13 mouse cellular contexts compared by ENCODE assay signal in genomic region chr6:140689617-140690404, GRCm38 (mm10). TPM values are rescaled to one million over a fixed set of nuclear protein-coding genes. Genes with fewer than 3 reads are reported as not detected.
DNase-seq lines count a peak whose midpoint lies in the region; ATAC-seq and TF ChIP-seq lines count a peak whose summit lies in the region.
"Had no signal": no experiment of that assay in that cellular context is flagged by ENCODE, and none has a peak within 500 bp of the region (broad histone marks: within the 10 kb centered on the region; RNA-seq: fewer than 3 reads in every experiment).

No protein-coding gene starts in this region.

- peak overlapping the region; percentile 77 for H3K27ac ChIP-seq in forebrain, embryonic 15.5 days (replicated peaks)
- H3K27ac ChIP-seq in forebrain, embryonic 11.5 days (ENCODE audit: low read depth, low read length) = no peak overlapping the region
- peak overlapping the region; percentile 58 for H3K27ac ChIP-seq in lung, embryonic 15.5 days
- H3K27ac ChIP-seq in stomach, embryonic 15.5 days = peak overlapping the region; percentile 63
- H3K27ac ChIP-seq in liver, postnatal 0 days (ENCODE audit: low read depth) = no peak overlapping the region

- 61% methylated on average over 16 of the region's 16 CpGs for WGBS in forebrain, embryonic 15.5 days
- WGBS in forebrain, embryonic 11.5 days = 90% methylated on average over 16 of the region's 16 CpGs
- WGBS in lung, embryonic 15.5 days = 52% methylated on average over 16 of the region's 16 CpGs
- 56% methylated on average over 16 of the region's 16 CpGs for WGBS in stomach, embryonic 15.5 days
- WGBS in liver, postnatal 0 days (ENCODE audit: insufficient replicate concordance) = 82% methylated on average over 16 of the region's 16 CpGs

- no peak overlapping the region for H3K9ac ChIP-seq in forebrain, embryonic 15.5 days (replicated peaks)
- H3K9ac ChIP-seq in forebrain, embryonic 11.5 days (ENCODE audit: low read length) = no peak overlapping the region
- H3K9ac ChIP-seq in lung, embryonic 15.5 days = no peak overlapping the region
- H3K9ac ChIP-seq in stomach, embryonic 15.5 days = no peak overlapping the region
- no peak overlapping the region for H3K9ac ChIP-seq in liver, postnatal 0 days (replicated peaks)

- TF ChIP-seq EP300 in liver, postnatal 0 days (IDR thresholded peaks at IDR 0.05; ENCODE audit: low read depth) = no peak

- H3K36me3 ChIP-seq in forebrain, embryonic 15.5 days = no peaks in the 10 kb centered on the region
- H3K36me3 ChIP-seq in forebrain, embryonic 11.5 days (ENCODE audit: control insufficient read depth, insufficient read depth, low read length) = no peaks in the 10 kb centered on the region
- H3K36me3 ChIP-seq in lung, embryonic 15.5 days = no peaks in the 10 kb centered on the region
- H3K36me3 ChIP-seq in stomach, embryonic 15.5 days = no peaks in the 10 kb centered on the region
- no peaks in the 10 kb centered on the region for H3K36me3 ChIP-seq in liver, postnatal 0 days (replicated peaks; ENCODE audit: insufficient read depth, low read length)

- no peaks in the 10 kb centered on the region for H3K9me3 ChIP-seq in forebrain, embryonic 15.5 days
- H3K9me3 ChIP-seq in forebrain, embryonic 11.5 days (ENCODE audit: control insufficient read depth, low read length) = no peaks in the 10 kb centered on the region
- H3K9me3 ChIP-seq in lung, embryonic 15.5 days = no peaks in the 10 kb centered on the region
- no peaks in the 10 kb centered on the region for H3K9me3 ChIP-seq in stomach, embryonic 15.5 days
- no peaks in the 10 kb centered on the region for H3K9me3 ChIP-seq in liver, postnatal 0 days (ENCODE audit: low read length)

- H3K4me1 ChIP-seq in forebrain, embryonic 15.5 days = peaks cover 6% of the 10 kb centered on the region
- no peaks in the 10 kb centered on the region for H3K4me1 ChIP-seq in forebrain, embryonic 11.5 days (replicated peaks; ENCODE audit: control insufficient read depth, insufficient read depth, low read length)
- peaks cover 23% of the 10 kb centered on the region for H3K4me1 ChIP-seq in lung, embryonic 15.5 days
- H3K4me1 ChIP-seq in stomach, embryonic 15.5 days = peaks cover 2% of the 10 kb centered on the region; the same call in 1 of the 2 replicates
- no peaks in the 10 kb centered on the region for H3K4me1 ChIP-seq in liver, postnatal 0 days (ENCODE audit: insufficient read depth)

- no peak for DNase-seq in forebrain, embryonic 11.5 days (ENCODE audit: low spot score)
- no peak for DNase-seq in lung, postnatal 14 days
- DNase-seq in cerebellum, postnatal 25 days = peak; percentile 41 to 51
- no peak for DNase-seq in liver, postnatal 0 days
- no peak for DNase-seq in urinary bladder, postnatal 10 days (ENCODE audit: low spot score)
- DNase-seq: adrenal gland, postnatal 36 days; heart, postnatal 36 days had no signal

- H3K4me2 ChIP-seq in forebrain, embryonic 15.5 days (replicated peaks) = no peak overlapping the region
- no peak overlapping the region for H3K4me2 ChIP-seq in forebrain, embryonic 11.5 days (ENCODE audit: low read depth, low read length, severe bottlenecking)
- no peak overlapping the region for H3K4me2 ChIP-seq in lung, embryonic 15.5 days
- H3K4me2 ChIP-seq in stomach, embryonic 15.5 days = no peak overlapping the region
- no peak overlapping the region for H3K4me2 ChIP-seq in liver, postnatal 0 days (ENCODE audit: low read depth, low read length)

- ATAC-seq in forebrain, embryonic 15.5 days (replicated peaks) = peak; percentile 87
- ATAC-seq in forebrain, embryonic 11.5 days (replicated peaks; ENCODE audit: low FRiP score) = no peak
- peak; percentile 36; the same call in 1 of the 2 replicates for ATAC-seq in lung, embryonic 15.5 days (ENCODE audit: borderline replicate concordance, extremely low read depth, low FRiP score, low TSS enrichment)
- ATAC-seq in stomach, embryonic 15.5 days (ENCODE audit: insufficient read depth, low FRiP score, low read depth) = no peak; the same call in 1 of the 2 replicates
- no peak for ATAC-seq in liver, postnatal 0 days

- H3K27me3 ChIP-seq in forebrain, embryonic 15.5 days = no peaks in the 10 kb centered on the region
- no peaks in the 10 kb centered on the region for H3K27me3 ChIP-seq in forebrain, embryonic 11.5 days (ENCODE audit: control insufficient read depth, insufficient read depth, low read length)
- no peaks in the 10 kb centered on the region for H3K27me3 ChIP-seq in lung, embryonic 15.5 days
- no peaks in the 10 kb centered on the region for H3K27me3 ChIP-seq in stomach, embryonic 15.5 days (replicated peaks)
- no peaks in the 10 kb centered on the region for H3K27me3 ChIP-seq in liver, postnatal 0 days (ENCODE audit: insufficient read depth, low read length)

- no peak for TF ChIP-seq CTCF in liver, postnatal 0 days (IDR thresholded peaks at IDR 0.05; ENCODE audit: low read depth)

- H3K4me3 ChIP-seq in forebrain, embryonic 15.5 days = no peak overlapping the region
- H3K4me3 ChIP-seq in forebrain, embryonic 11.5 days (ENCODE audit: low read depth, low read length) = no peak overlapping the region
- H3K4me3 ChIP-seq in lung, embryonic 15.5 days = no peak overlapping the region
- H3K4me3 ChIP-seq in stomach, embryonic 15.5 days (replicated peaks) = no peak overlapping the region
- H3K4me3 ChIP-seq in liver, postnatal 0 days (ENCODE audit: low read depth, low read length) = no peak overlapping the region

RNA-seq across cellular contexts. Expression of gene Gm11077, which starts 39.3 kb away (rescaled TPM):
- polyA plus RNA-seq in forebrain, embryonic 15.5 days (2015; fragmentation: Nextera tagmentation; extraction: Ambion mirVana) = not detected in 2 replicates
- polyA plus RNA-seq in forebrain, embryonic 11.5 days (2014; fragmentation: Nextera tagmentation; extraction: Ambion mirVana) = not detected in 2 replicates
- not detected in 2 replicates for polyA plus RNA-seq in lung, embryonic 15.5 days (2015; fragmentation: Nextera tagmentation; extraction: Ambion mirVana)
- polyA plus RNA-seq in stomach, embryonic 15.5 days (2015; fragmentation: Nextera tagmentation; extraction: Ambion mirVana) = not detected in 2 replicates
- polyA plus RNA-seq in liver, postnatal 0 days (2015; fragmentation: Nextera tagmentation; extraction: Ambion mirVana) = not detected in 2 replicates
- polyA plus RNA-seq: kidney, embryonic 16.5 days; liver, embryonic 16.5 days; urinary bladder, adult 2 months had no signal

Comparison
In these comparisons a context has a peak if more than half of its experiments do, and no peak if none do; other contexts are left out.
1. ATAC-seq: peak in forebrain, embryonic 15.5 days (single experiment) and lung, embryonic 15.5 days (single experiment); none in forebrain, embryonic 11.5 days (single experiment), stomach, embryonic 15.5 days (single experiment) and liver, postnatal 0 days (single experiment).
2. H3K27ac ChIP-seq: peak in forebrain, embryonic 15.5 days (single experiment), lung, embryonic 15.5 days (single experiment) and stomach, embryonic 15.5 days (single experiment); none in forebrain, embryonic 11.5 days (single experiment) and liver, postnatal 0 days (single experiment).
3. DNase-seq: peak in cerebellum, postnatal 25 days (2 of 2); none in forebrain, embryonic 11.5 days (single experiment), lung, postnatal 14 days (single experiment), liver, postnatal 0 days (single experiment) and urinary bladder, postnatal 10 days (single experiment).